Mouse (Mus musculus) intestine, embryonic 15.5 days (tissue): ENCODE results near the gene Sik2. TPM values are rescaled to one million over a fixed set of nuclear protein-coding genes. Genes with fewer than 3 reads are reported as not detected.

Source experiments
- ATAC-seq: fragments of 200-750 bp; cut with Nextera tagmentation; 2 replicates; pipeline ENCODE4 v1.8.0; 2017; ENCODE audit warnings: moderate TSS enrichment, moderate library complexity
- H3K27ac ChIP-seq: fragments of 300-500 bp; sonication (generic); 2 replicates; pipeline ENCODE4 v1.5.1; 2015; ENCODE audit warnings: mild to moderate bottlenecking, inconsistent platforms
- H3K27me3 ChIP-seq: fragments of 300-500 bp; sonication (generic); replicated peaks from 2 replicates; pipeline ENCODE4 v1.6.1; 2015; ENCODE audit warnings: inconsistent platforms
- H3K36me3 ChIP-seq: fragments of 300-500 bp; sonication (generic); 2 replicates; pipeline ENCODE4 v1.6.1; 2015; ENCODE audit warnings: inconsistent platforms
- H3K4me1 ChIP-seq: fragments of 300-500 bp; sonication (generic); replicated peaks from 2 replicates; pipeline ENCODE4 v1.6.1; 2015; ENCODE audit warnings: inconsistent platforms
- H3K4me2 ChIP-seq: fragments of 300-500 bp; sonication (generic); replicated peaks from 2 replicates; pipeline ENCODE4 v1.6.1; 2015; ENCODE audit warnings: mild to moderate bottlenecking, inconsistent platforms
- H3K4me3 ChIP-seq: fragments of 300-500 bp; sonication (generic); replicated peaks from 2 replicates; pipeline ENCODE4 v1.5.1; 2015; ENCODE audit warnings: inconsistent platforms
- H3K9ac ChIP-seq: fragments of 300-500 bp; sonication (generic); 2 replicates; pipeline ENCODE4 v1.6.1; 2015; ENCODE audit warnings: inconsistent platforms
- H3K9me3 ChIP-seq: fragments of 300-500 bp; sonication (generic); 2 replicates; pipeline ENCODE4 v1.6.1; 2016; ENCODE audit warnings: inconsistent platforms
- WGBS: fragments of 180-500 bp; shearing (Covaris S2); methylation state at CpG from one replicate; pipeline ENCODE4 v1.1.7; 2015; 5-methylcytosine and 5-hydroxymethylcytosine counted together
- polyA plus RNA-seq: library from polyadenylated mRNA; unstranded; fragments of >200 nt; fragmentation: Nextera tagmentation; extraction: Ambion mirVana; gene quantifications from 2 replicates; pipeline ENCODE4 v1.2.1, GENCODE M21; 2015

Sik2 gene
- polyA plus RNA-seq, result 13.0 and 14.6 TPM in 2 replicates

DNA sequence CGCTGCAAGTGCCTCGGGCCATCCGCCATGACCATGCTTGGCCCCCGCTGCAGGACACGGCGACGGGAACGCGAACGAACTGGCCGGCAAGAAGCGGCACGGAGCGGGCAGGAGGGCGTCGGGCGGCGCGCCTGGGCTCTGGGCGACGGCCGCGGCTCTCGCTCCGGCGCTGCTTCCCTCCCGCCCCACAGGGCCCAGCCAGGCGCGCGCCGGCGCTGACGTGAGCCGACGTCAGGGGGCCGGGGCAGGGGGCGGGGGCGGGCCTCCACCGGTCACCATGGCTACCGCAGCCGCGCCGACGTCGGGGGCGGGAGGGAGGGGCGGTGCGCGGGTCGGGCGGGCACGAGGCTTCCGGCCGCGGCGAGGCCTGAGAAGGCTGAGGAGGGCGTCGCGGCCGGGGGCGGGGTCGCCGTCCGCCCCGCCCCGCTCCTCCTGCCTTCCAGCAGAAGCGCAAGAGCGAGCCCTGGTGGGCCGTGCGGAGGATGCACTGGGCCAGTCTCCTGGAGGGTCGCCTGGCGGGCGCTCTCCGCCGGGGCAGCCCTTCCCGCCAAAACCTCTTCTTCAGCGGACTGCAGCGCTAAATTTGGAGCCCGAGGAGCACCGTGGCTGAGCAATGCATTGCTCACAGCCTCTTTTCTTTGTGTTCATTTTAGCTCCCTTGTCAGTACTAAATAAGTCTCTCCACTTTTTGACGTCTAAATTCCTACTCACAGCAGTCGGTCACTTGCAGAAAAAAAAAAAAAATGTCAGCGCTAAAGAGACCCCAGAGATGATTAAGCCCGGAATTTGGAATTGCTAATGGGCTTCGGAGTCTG, at the start of gene Sik2:
TSS of gene Sik2 (minus strand) at position 233 of the 815 bp plus-strand sequence.
- peaks cover 3% of the 10 kb centered on the region; the same call in 1 of the 2 replicates for H3K4me1 ChIP-seq
- ATAC-seq, result peak; percentile 99
- peak within 1 kb of the TSS; percentile 89 for H3K4me3 ChIP-seq
- H3K9me3 ChIP-seq, result no peaks in the 10 kb centered on the region
- peak within 1 kb of the TSS; percentile 89 for H3K27ac ChIP-seq
- no peaks in the 10 kb centered on the region for H3K27me3 ChIP-seq
- peak within 1 kb of the TSS; percentile 82 for H3K9ac ChIP-seq
- peak within 1 kb of the TSS; percentile 80 for H3K4me2 ChIP-seq
- no peaks in the 10 kb centered on the region for H3K36me3 ChIP-seq
- under 1% methylated on average over 53 of the region's 85 CpGs for WGBS

DNA sequence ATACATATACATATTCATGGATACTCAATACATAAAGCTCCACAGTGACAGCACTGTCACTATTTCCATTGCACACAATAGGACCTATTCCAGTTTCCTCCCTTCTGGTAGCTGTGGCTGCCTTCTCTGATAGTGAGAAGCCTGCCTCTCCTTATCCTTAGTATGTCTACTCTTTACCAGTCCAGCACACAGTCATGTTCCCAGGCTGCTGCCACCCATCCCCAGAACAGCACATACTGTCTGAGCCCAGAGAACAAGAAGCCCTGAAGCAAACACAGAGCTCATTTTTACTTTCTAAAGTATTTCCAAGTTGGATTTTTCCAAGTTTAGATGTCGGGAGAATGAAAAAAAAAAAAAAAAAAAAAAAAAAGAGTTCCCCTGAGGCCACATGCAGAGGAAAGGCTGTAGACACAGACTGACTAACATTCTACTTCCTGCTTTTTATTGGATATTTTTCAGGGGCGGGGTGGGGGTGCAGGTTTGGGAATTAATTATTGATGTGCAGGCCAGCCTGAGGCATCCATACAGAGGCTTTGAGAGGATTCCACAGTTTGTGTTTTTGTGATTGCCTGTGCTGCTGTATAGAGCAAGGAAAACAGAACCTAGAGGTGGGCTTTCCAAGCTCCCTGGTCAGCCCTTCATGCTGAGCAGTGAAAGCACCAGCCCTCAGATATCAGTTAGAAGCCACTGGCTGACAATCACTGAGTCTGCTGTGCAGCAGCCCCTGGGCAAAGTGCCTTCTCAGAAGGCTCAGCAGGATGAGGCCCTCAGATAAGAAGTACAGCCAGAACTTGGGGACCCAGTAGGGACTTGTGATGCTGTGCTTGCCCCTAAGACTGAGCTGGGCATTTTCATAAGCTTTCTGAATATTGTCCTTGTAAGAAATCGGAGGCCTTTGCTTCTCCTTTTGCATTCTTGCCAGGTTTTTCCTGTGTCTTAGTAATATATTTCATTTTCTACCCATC, 47.8 kb upstream of the Sik2 start:
- Histone ChIP-seq H3K9ac (no peak overlapping the region), H3K27me3 (no peaks in the 10 kb centered on the region), H3K36me3 (no peaks in the 10 kb centered on the region), H3K27ac (no peak overlapping the region), H3K4me2 (no peak overlapping the region), H3K4me1 (no peaks in the 10 kb centered on the region), H3K9me3 (no peaks in the 10 kb centered on the region), H3K4me3 (no peak overlapping the region)
- WGBS, result 65% methylated on average over 3 of the region's 3 CpGs
- no peak for ATAC-seq

DNA sequence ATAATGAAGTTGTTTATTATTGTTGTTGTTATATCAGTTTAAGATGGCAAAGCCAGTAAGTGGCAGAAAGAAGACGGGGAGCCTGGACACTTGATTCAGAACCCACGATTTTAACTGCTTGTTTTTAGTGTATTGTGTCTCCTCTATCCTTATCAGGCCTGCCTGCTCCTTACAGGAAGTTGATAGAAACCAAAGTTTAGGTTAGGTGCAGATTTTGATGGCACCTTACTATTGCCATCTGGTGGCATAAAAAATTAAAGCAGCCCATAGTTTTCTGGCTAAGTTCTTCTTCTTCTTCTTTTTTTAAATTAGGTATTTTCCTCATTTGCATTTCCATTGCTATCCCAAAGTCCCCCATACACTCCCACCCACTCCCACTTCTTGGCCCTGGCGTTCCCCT, 43.3 kb upstream of the Sik2 start:
- Histone ChIP-seq H3K4me2 (no peak overlapping the region), H3K27me3 (no peaks in the 10 kb centered on the region), H3K4me1 (no peaks in the 10 kb centered on the region), H3K4me3 (no peak overlapping the region), H3K9ac (no peak overlapping the region), H3K36me3 (no peaks in the 10 kb centered on the region), H3K27ac (no peak overlapping the region), H3K9me3 (no peaks in the 10 kb centered on the region)
- no peak for ATAC-seq
- WGBS, result 68% methylated on average over 3 of the region's 3 CpGs

- no peaks in the 10 kb centered on the region for H3K9me3 ChIP-seq
- H3K36me3 ChIP-seq, result no peaks in the 10 kb centered on the region
- H3K4me1 ChIP-seq, result no peaks in the 10 kb centered on the region
- WGBS, result 73% methylated on average over 6 of the region's 6 CpGs
- no peak overlapping the region for H3K27ac ChIP-seq
- no peak for ATAC-seq
- H3K4me2 ChIP-seq, result no peak overlapping the region
- no peak overlapping the region for H3K4me3 ChIP-seq
- H3K9ac ChIP-seq, result no peak overlapping the region
- H3K27me3 ChIP-seq, result no peaks in the 10 kb centered on the region
Observed at GRCm38 (mm10) chr9:51042136-51042535, 33.3 kb upstream of the Sik2 start.

GRCm38 (mm10) chr9:51041491-51041980, 32.7 kb upstream of the Sik2 start:
- no peak overlapping the region for H3K4me3 ChIP-seq
- no peak; the same call in 1 of the 2 replicates for ATAC-seq
- H3K27ac ChIP-seq, result no peak overlapping the region
- no peak overlapping the region for H3K4me2 ChIP-seq
- no peak overlapping the region for H3K9ac ChIP-seq
- 78% methylated on average over 7 of the region's 7 CpGs for WGBS
- H3K36me3 ChIP-seq, result no peaks in the 10 kb centered on the region
- no peaks in the 10 kb centered on the region for H3K27me3 ChIP-seq
- no peaks in the 10 kb centered on the region for H3K9me3 ChIP-seq
- H3K4me1 ChIP-seq, result no peaks in the 10 kb centered on the region

- Histone ChIP-seq H3K4me3 (no peak overlapping the region), H3K36me3 (no peaks in the 10 kb centered on the region), H3K9ac (no peak overlapping the region), H3K9me3 (no peaks in the 10 kb centered on the region), H3K27me3 (no peaks in the 10 kb centered on the region), H3K27ac (no peak overlapping the region), H3K4me2 (no peak overlapping the region), H3K4me1 (no peaks in the 10 kb centered on the region)
- 73% methylated on average over 3 of the region's 3 CpGs for WGBS
- ATAC-seq, result no peak
Observed at GRCm38 (mm10) chr9:51032785-51033529, 24.1 kb upstream of the Sik2 start.

- H3K9me3 ChIP-seq, result no peaks in the 10 kb centered on the region
- H3K9ac ChIP-seq, result no peak overlapping the region
- no peak for ATAC-seq
- H3K4me2 ChIP-seq, result no peak overlapping the region
- WGBS, result 74% methylated on average over 8 of the region's 8 CpGs
- no peak overlapping the region for H3K4me3 ChIP-seq
- no peaks in the 10 kb centered on the region for H3K36me3 ChIP-seq
- H3K27me3 ChIP-seq, result no peaks in the 10 kb centered on the region
- H3K27ac ChIP-seq, result no peak overlapping the region
- no peaks in the 10 kb centered on the region for H3K4me1 ChIP-seq
Observed at GRCm38 (mm10) chr9:51032291-51032690, 23.4 kb upstream of the Sik2 start.

- no peak for ATAC-seq
- 53% methylated on average over 6 of the region's 6 CpGs for WGBS
Observed at GRCm38 (mm10) chr9:51031603-51032002, 22.7 kb upstream of the Sik2 start.

DNA sequence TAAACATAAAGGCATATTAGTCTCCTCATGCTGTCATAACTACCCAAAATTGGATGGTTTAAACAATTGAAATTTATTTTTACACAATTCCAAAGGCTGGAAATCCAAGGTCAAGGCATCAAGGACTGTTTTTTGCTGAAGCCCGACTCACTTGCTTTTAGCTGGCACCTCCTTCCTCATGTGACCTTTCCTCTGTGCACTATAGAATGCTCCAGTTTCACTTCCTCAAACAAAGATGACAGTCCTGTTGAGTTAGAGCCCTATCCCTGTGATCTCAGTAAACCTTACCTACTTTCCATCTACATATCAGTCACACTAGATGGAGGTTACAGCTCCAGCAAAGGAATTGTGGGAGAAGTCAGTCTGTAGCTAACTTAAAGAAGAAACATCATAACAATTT, 21.3 kb upstream of the Sik2 start:
- WGBS, result 26% methylated on average over 1 of the region's 1 CpGs
- Histone ChIP-seq H3K9ac (no peak overlapping the region), H3K4me2 (no peak overlapping the region), H3K4me3 (no peak overlapping the region), H3K4me1 (no peaks in the 10 kb centered on the region), H3K27ac (no peak overlapping the region), H3K9me3 (no peaks in the 10 kb centered on the region), H3K36me3 (no peaks in the 10 kb centered on the region), H3K27me3 (no peaks in the 10 kb centered on the region)
- ATAC-seq, result no peak

More at GRCm38 (mm10) chr9:51031603-51032002, 22.7 kb upstream of the Sik2 start:
- H3K27me3 ChIP-seq, result no peaks in the 10 kb centered on the region
- no peak overlapping the region for H3K9ac ChIP-seq
- H3K9me3 ChIP-seq, result no peaks in the 10 kb centered on the region
- no peaks in the 10 kb centered on the region for H3K36me3 ChIP-seq
- H3K4me2 ChIP-seq, result no peak overlapping the region
- no peaks in the 10 kb centered on the region for H3K4me1 ChIP-seq
- H3K4me3 ChIP-seq, result no peak overlapping the region
- no peak overlapping the region for H3K27ac ChIP-seq

DNA sequence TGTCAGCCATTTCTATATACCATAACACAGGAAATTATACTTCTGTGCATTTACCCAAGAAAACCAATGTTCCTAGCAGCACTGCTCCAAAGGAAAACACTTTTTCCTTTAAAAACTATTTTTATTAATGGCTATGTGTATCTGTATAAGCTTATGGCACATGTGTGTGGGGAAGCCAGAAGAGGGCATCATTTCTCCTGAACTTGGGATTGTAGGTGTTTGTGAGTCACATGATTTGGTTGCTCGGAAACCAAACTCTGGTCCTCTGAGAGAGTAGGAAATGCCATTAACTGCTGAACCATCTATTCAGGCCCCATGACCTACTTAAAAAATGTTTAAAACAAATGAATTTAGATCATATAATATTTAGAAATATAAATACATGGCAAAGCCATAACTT, 18.1 kb upstream of the Sik2 start:
- no peak overlapping the region for H3K27ac ChIP-seq
- no peak overlapping the region for H3K4me2 ChIP-seq
- no peak overlapping the region for H3K9ac ChIP-seq
- no peaks in the 10 kb centered on the region for H3K9me3 ChIP-seq
- H3K4me3 ChIP-seq, result no peak overlapping the region
- no peak for ATAC-seq
- no peaks in the 10 kb centered on the region for H3K4me1 ChIP-seq
- 88% methylated on average over 1 of the region's 1 CpGs for WGBS
- H3K27me3 ChIP-seq, result no peaks in the 10 kb centered on the region
- no peaks in the 10 kb centered on the region for H3K36me3 ChIP-seq

DNA sequence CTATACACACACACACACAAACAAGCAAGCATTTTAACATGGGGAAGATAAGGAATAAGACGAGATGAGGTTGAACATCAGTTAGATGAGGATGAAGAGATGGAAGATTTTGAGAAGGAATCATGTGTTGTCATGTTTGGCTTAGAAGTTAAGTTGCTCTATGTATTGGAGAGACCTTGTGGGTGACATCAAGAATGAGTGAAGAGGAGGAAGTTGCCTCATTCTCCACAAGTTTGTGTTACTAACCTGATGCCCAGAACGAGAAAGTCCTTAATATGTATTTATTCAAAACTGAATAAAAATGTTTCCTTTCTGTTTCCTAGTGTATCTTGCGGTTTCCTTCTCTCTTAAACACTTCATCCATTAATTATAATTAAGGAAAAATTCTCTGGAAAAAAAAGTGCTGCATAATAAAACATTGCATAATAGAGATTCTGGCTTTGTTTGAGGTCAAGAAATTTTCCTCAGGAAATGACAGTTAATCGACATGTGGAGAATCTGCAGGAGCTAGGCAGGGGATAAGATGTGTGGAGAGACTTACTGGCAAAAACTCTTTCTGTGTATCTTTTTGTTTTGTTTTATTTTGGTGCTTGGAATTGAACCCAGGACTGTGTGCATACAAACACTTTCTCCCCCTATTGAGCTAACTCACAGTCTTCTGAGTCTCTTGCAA, 12.4 kb upstream of the Sik2 start:
- H3K4me1 ChIP-seq, result no peaks in the 10 kb centered on the region
- H3K27me3 ChIP-seq, result no peaks in the 10 kb centered on the region
- no peak overlapping the region for H3K27ac ChIP-seq
- 79% methylated on average over 4 of the region's 4 CpGs for WGBS
- H3K4me3 ChIP-seq, result no peak overlapping the region
- no peak for ATAC-seq
- H3K9ac ChIP-seq, result no peak overlapping the region
- no peak overlapping the region for H3K4me2 ChIP-seq
- no peaks in the 10 kb centered on the region for H3K36me3 ChIP-seq
- H3K9me3 ChIP-seq, result no peaks in the 10 kb centered on the region
